Mouse (Mus musculus) C2C12 (cell line): ENCODE results near the gene Camk2d. TPM values are rescaled to one million over a fixed set of nuclear protein-coding genes. Genes with fewer than 3 reads are reported as not detected.

ENCODE experiments used
- H3K27me3 ChIP-seq: one replicate; pipeline ENCODE4 v1.6.1; 2011; ENCODE audit not compliant: control insufficient read depth, insufficient read depth, insufficient read length
- H3K36me3 ChIP-seq: one replicate; pipeline ENCODE4 v1.6.1; 2011; ENCODE audit not compliant: control insufficient read depth, insufficient read depth
- H3K4me3 ChIP-seq: one replicate; pipeline ENCODE4 v1.5.1; 2011; ENCODE audit warnings: mild to moderate bottlenecking, control low read depth; ENCODE audit not compliant: poor library complexity, insufficient read depth, severe bottlenecking
- H3K79me2 ChIP-seq: one replicate; pipeline ENCODE4 v1.6.1; 2011; ENCODE audit not compliant: control insufficient read depth, insufficient read depth
- H3K79me3 ChIP-seq: one replicate; pipeline ENCODE4 v1.6.1; 2011; ENCODE audit warnings: low read depth, control low read depth
- H3ac ChIP-seq: one replicate; pipeline ENCODE3; 2011; ENCODE audit warnings: low read depth; ENCODE audit not compliant: control insufficient read depth, insufficient read length
- CEBPB ChIP-seq: IDR thresholded peaks from one replicate; pipeline ENCODE4 v1.6.1; 2011; ENCODE audit warnings: low read depth, mild to moderate bottlenecking, control low read depth, moderate library complexity
- CTCF ChIP-seq: IDR thresholded peaks from one replicate; pipeline ENCODE4 v1.5.1; 2011; ENCODE audit not compliant: control insufficient read depth, insufficient read depth, insufficient read length
- FOSL1 ChIP-seq: IDR thresholded peaks from one replicate; pipeline ENCODE4 v1.8.0; 2011; ENCODE audit warnings: mild to moderate bottlenecking, low read length; ENCODE audit not compliant: poor library complexity, insufficient read depth, severe bottlenecking
- MAX ChIP-seq: IDR thresholded peaks from one replicate; pipeline ENCODE4 v1.6.1; 2011; ENCODE audit warnings: mild to moderate bottlenecking, control low read depth
- MYOD1 ChIP-seq: IDR thresholded peaks from one replicate; pipeline ENCODE4 v1.6.1; 2011; ENCODE audit warnings: low read depth; ENCODE audit not compliant: control insufficient read depth, insufficient read length
- MYOG ChIP-seq: IDR thresholded peaks from one replicate; pipeline ENCODE4 v1.6.1; 2011; ENCODE audit not compliant: control insufficient read depth, insufficient read length; ENCODE audit errors: extremely low read depth
- USF1 ChIP-seq: IDR thresholded peaks from one replicate; pipeline ENCODE4 v1.6.1; 2011; ENCODE audit warnings: low read depth, mild to moderate bottlenecking, control low read depth, moderate library complexity
- polyA plus RNA-seq: library from polyadenylated mRNA; unstranded; fragments of >200 nt; fragmentation: generic; extraction: Trizol; gene quantifications from one replicate; pipeline ENCODE4 v1.2.1, GENCODE M21; 2012; ENCODE audit warnings: missing spikeins

Camk2d gene
- polyA plus RNA-seq, 1 experiment = 23.5 TPM

DNA sequence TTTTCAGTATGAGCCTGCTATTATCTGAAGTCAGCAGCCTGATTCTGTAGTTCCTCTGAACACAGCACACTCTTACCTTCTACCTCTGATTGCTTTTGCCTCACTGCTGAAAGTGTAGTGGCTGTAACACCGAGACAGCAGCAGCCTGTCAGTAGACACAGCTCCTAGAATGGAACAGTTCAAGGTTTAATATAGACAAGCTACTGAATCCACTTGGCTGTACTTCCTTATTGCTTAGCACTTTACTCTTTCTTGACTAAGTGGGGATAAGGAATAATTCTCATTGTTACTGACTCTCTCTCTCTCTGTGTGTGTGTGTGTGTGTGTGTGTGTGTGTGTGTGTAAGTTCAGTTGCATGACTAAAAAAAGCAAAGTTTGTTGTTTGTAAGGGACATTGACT lies 42.2 kb downstream of the Camk2d start:
- Histone ChIP-seq H3K79me2 (peaks cover 81% of the 10 kb centered on the region), H3K36me3 (no peaks in the 10 kb centered on the region), H3K79me3 (peaks cover 49% of the 10 kb centered on the region), H3ac (no peak overlapping the region), H3K27me3 (no peaks in the 10 kb centered on the region), H3K4me3 (no peak overlapping the region)
- TF ChIP-seq FOSL1 = no peak
- no peak for TF ChIP-seq MYOD1

DNA sequence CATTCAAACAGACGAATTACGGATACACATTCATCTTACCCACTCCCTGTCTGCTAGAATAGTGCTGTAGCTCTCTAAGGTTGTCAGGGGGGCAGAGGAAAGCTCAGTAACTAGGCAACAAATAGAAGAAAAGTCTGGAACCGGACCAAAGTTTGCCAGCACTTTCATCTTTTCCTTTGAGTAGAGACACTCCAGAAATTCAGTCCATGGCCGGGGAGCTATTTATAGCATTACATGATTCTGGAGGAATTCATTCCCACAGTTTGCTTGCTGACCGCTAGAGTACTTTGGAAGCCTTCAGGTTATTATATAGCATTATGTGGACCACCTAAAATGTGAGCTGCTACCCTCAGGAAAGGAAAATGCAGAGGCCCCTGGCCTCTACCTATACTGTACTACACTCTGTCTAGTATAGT lies 43.0 kb downstream of the Camk2d start:
- Histone ChIP-seq H3K36me3 (no peaks in the 10 kb centered on the region), H3K27me3 (no peaks in the 10 kb centered on the region), H3ac (no peak overlapping the region), H3K79me2 (peaks cover 81% of the 10 kb centered on the region), H3K79me3 (peaks cover 51% of the 10 kb centered on the region), H3K4me3 (no peak overlapping the region)
- no peak for TF ChIP-seq CEBPB
- TF ChIP-seq MYOD1 = no peak
- no peak for TF ChIP-seq MYOG
- TF ChIP-seq FOSL1 = no peak
- TF ChIP-seq USF1 = no peak
- TF ChIP-seq CTCF = no peak
- no peak for TF ChIP-seq MAX

DNA sequence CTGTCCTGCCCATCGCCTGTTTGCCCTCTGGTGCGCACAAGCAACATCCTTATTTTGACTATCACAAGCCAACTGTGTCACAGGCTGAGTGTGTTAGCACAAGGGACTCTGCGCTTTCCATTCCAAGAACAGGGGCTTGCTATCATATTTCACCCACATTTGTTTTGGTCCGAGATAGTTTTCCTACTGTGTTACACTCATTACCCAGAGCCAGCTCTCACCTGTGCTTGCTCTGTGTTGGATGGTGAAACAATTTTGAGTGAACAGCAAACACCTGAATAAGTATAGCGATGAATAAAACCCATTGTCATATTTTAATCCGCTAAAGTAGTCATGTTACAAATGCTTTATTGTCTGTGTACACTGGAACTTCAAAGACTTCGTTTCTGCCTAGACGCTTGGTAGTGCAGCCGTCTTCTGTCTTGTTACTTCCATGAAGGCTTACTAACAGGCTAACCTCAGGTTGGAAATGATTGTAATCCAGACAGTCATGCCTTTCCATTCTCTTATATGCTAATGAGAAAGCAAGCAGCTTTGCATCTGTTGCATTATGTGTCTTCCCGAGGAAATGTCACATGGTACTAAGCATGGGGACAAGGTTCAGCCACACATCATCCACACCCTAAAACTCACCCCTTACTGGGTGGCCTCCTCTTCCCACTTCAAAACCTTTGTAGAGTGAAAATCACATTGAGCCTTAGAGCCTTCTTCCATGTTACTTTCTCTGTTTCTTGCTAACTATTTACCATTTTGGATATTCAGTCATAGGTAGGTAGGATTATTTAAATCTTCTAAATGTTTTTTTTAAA lies 44.5 kb downstream of the Camk2d start:
- Histone ChIP-seq H3ac (no peak overlapping the region), H3K36me3 (no peaks in the 10 kb centered on the region), H3K79me3 (peaks cover 50% of the 10 kb centered on the region), H3K27me3 (no peaks in the 10 kb centered on the region), H3K79me2 (peaks cover 82% of the 10 kb centered on the region), H3K4me3 (no peak overlapping the region)
- no peak for TF ChIP-seq MYOD1
- no peak for TF ChIP-seq USF1
- TF ChIP-seq CTCF = no peak
- no peak for TF ChIP-seq MAX
- TF ChIP-seq FOSL1 = no peak
- no peak for TF ChIP-seq CEBPB
- no peak for TF ChIP-seq MYOG

DNA sequence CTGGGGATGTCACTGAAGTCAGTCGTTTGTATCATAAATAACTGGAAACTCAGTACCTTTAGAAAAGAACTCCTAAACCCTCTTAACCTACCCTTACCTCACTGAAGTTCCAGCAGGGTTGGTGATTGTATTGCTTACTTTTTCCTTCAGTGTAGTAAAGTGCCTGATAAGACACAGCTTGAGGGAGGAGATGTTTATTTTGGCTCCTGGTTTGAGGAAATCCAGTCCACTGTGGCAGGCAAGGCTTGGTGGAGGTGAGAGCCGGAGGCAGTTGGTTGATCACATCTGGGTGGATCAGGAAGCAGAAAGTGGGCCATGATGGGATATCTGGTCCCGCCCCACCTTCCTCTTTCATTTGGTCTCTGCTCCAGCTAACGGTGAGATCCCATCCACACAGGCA lies 45.3 kb downstream of the Camk2d start:
- no peak overlapping the region for H3K4me3 ChIP-seq
- no peak overlapping the region for H3ac ChIP-seq
- H3K27me3 ChIP-seq = no peaks in the 10 kb centered on the region
- H3K36me3 ChIP-seq = no peaks in the 10 kb centered on the region
- no peak for TF ChIP-seq MYOD1
- no peak for TF ChIP-seq MYOG
- no peak for TF ChIP-seq MAX
- TF ChIP-seq CEBPB = no peak
- no peak for TF ChIP-seq CTCF
- no peak for TF ChIP-seq USF1
- no peak for TF ChIP-seq FOSL1
- peaks cover 75% of the 10 kb centered on the region for H3K79me2 ChIP-seq
- peaks cover 44% of the 10 kb centered on the region for H3K79me3 ChIP-seq

DNA sequence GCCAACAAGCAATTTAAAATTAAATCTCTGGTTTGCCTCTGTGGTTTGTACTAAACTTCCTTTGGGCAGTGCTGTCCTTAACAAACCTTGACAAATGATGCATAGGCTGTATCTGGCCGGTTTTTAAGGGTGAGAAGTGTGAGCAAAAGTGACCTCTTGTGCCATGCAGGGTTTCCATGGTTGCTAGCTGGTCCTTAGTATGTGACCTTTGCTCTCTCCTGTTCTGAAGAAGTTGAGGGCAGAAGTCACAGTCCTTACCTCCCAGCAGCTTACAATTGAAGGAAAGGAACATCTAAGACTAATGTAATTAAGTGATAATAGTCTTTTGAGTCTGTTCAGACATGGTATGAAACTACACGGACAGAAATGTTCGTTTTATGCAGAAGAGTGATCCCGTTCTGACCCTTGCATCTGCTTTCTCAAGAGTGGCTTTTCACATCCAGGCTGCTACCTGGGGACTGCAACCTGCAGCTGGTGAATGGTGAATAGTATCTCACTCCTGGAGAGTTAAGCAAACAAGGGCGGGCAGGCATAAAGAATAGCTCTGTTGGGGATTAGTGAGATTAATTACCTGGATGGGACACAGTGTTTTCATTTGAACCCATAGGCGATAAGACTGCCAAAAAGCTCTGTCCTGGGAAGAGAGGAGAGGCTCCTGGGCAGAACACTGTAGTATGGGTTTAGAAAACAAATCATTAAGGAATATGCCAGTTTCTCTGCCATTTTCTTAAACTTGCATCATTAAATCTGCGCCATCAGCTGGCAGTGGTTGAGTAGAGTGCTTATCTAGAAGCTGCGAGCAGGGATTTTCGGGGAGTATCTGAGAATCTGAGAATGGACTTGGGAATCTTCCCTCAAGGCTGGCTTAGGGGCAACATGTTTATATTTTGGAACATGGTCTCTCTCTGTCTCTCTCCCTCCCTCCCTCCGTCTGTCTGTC lies 47.2 kb downstream of the Camk2d start:
- Histone ChIP-seq H3K4me3 (no peak overlapping the region), H3ac (no peak overlapping the region), H3K36me3 (no peaks in the 10 kb centered on the region), H3K79me3 (peaks cover 47% of the 10 kb centered on the region), H3K27me3 (no peaks in the 10 kb centered on the region), H3K79me2 (peaks cover 67% of the 10 kb centered on the region)
- TF ChIP-seq MYOG = no peak
- no peak for TF ChIP-seq CEBPB
- no peak for TF ChIP-seq MAX
- no peak for TF ChIP-seq CTCF
- no peak for TF ChIP-seq FOSL1
- no peak for TF ChIP-seq USF1
- TF ChIP-seq MYOD1 = no peak

DNA sequence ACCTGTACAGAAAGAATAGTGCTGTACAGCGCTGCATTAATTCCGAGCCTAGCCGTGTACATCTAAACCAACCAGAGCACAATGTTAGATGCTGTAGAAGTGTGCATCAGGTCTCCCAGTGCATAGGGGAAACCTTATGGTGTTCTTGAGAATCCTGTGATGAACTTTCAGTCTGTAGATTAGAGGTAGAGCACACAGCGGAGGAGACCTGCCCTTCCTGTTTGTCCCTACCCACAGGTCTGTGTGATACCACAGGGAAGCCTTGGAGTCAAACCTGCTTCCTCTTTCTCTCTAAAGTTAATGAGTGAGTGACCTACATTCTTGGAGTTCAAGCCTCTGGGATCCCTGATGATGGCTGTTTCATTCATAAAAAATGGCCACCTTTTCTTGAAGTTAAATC lies 54.2 kb downstream of the Camk2d start:
- peaks cover 54% of the 10 kb centered on the region for H3K79me3 ChIP-seq
- H3K4me3 ChIP-seq = no peak overlapping the region
- H3ac ChIP-seq = no peak overlapping the region
- H3K36me3 ChIP-seq = peaks cover 21% of the 10 kb centered on the region
- H3K79me2 ChIP-seq = peaks cover 72% of the 10 kb centered on the region
- TF ChIP-seq MYOD1 (no peak), CEBPB (no peak), FOSL1 (no peak), CTCF (no peak), USF1 (no peak), MAX (no peak), MYOG (no peak)
- H3K27me3 ChIP-seq = no peaks in the 10 kb centered on the region
